Mouse (Mus musculus) stomach, postnatal 0 days (tissue): Measurements from ENCODE around the gene Cbx2. TPM values are rescaled to one million over a fixed set of nuclear protein-coding genes. Genes with fewer than 3 reads are reported as not detected.

Source experiments
- ATAC-seq: fragments of 200-750 bp; cut with Nextera tagmentation; 2 replicates; pipeline ENCODE4 v1.8.0; 2017; ENCODE audit not compliant: low FRiP score, low TSS enrichment
- DNase-seq: peaks from one replicate; pipeline ENCODE4 v3.0.0-alpha.2; 2016; ENCODE audit warnings: low spot score
- H3K27ac ChIP-seq: fragments of 300-500 bp; sonication (generic); replicated peaks from 2 replicates; pipeline ENCODE4 v1.5.1; 2014; ENCODE audit warnings: mild to moderate bottlenecking, control low read depth
- H3K27me3 ChIP-seq: fragments of 300-500 bp; sonication (generic); 2 replicates; pipeline ENCODE4 v1.6.1; 2014; ENCODE audit warnings: low read length; ENCODE audit not compliant: control insufficient read depth, insufficient read depth
- H3K36me3 ChIP-seq: fragments of 300-500 bp; sonication (generic); 2 replicates; pipeline ENCODE4 v1.6.1; 2014; ENCODE audit warnings: low read length, mixed read lengths; ENCODE audit not compliant: control insufficient read depth, insufficient read depth
- H3K4me1 ChIP-seq: fragments of 300-500 bp; sonication (generic); replicated peaks from 2 replicates; pipeline ENCODE4 v1.6.1; 2014; ENCODE audit warnings: antibody characterized with exemption; ENCODE audit not compliant: control insufficient read depth, insufficient read depth
- H3K4me2 ChIP-seq: fragments of 300-500 bp; sonication (generic); replicated peaks from 2 replicates; pipeline ENCODE4 v1.6.1; 2014; ENCODE audit warnings: low read depth, mild to moderate bottlenecking, control low read depth, moderate library complexity
- H3K4me3 ChIP-seq: fragments of 300-500 bp; sonication (generic); 2 replicates; pipeline ENCODE4 v1.5.1; 2014; ENCODE audit warnings: low read depth, low read length, control low read depth
- H3K9ac ChIP-seq: fragments of 300-500 bp; sonication (generic); 2 replicates; pipeline ENCODE4 v1.6.1; 2014; ENCODE audit warnings: mild to moderate bottlenecking, low read length, control low read depth, mixed read lengths
- H3K9me3 ChIP-seq: fragments of 300-500 bp; sonication (generic); 2 replicates; pipeline ENCODE4 v1.6.1; 2016; ENCODE audit warnings: low read length; ENCODE audit not compliant: control insufficient read depth
- CTCF ChIP-seq: IDR thresholded peaks from 2 replicates; pipeline ENCODE4 v1.5.1; 2016; ENCODE audit warnings: antibody characterized with exemption, low read depth, mild to moderate bottlenecking, moderate library complexity
- EP300 ChIP-seq: optimal IDR thresholded peaks from 2 replicates; pipeline ENCODE3; 2016; ENCODE audit warnings: antibody characterized with exemption
- WGBS: fragments of 180-500 bp; shearing (Covaris S2); extraction: QIAGEN DNeasy Blood & Tissue Kit; methylation state at CpG from one replicate; pipeline ENCODE4 v1.1.7; 2014; 5-methylcytosine and 5-hydroxymethylcytosine counted together
- polyA plus RNA-seq: library from polyadenylated mRNA; unstranded; fragments of >200 nt; fragmentation: Nextera tagmentation; extraction: Ambion mirVana; gene quantifications from 2 replicates; pipeline ENCODE4 v1.2.1, GENCODE M21; 2015

Gene Cbx2
- polyA plus RNA-seq, 1 experiment from 2014 or later = 5.3 TPM

- Histone ChIP-seq H3K27me3 (peaks cover 34% of the 10 kb centered on the region; the same call in 1 of the 2 replicates), H3K4me3 (no peak overlapping the region), H3K36me3 (no peaks in the 10 kb centered on the region), H3K9ac (no peak overlapping the region), H3K27ac (no peak overlapping the region), H3K4me1 (peaks cover 4% of the 10 kb centered on the region; the same call in 1 of the 2 replicates), H3K9me3 (no peaks in the 10 kb centered on the region), H3K4me2 (no peak overlapping the region)
- TF ChIP-seq CTCF (no peak), EP300 (no peak)
- WGBS = 5% methylated on average over 2 of the region's 2 CpGs
- ATAC-seq = no peak
- no peak for DNase-seq
Observed at GRCm38 (mm10) chr11:119050361-119050760, 27.6 kb downstream of the Cbx2 start.

- Histone ChIP-seq H3K27ac (no peak overlapping the region), H3K9ac (no peak overlapping the region), H3K36me3 (no peaks in the 10 kb centered on the region), H3K4me3 (no peak overlapping the region), H3K9me3 (no peaks in the 10 kb centered on the region), H3K4me1 (peaks cover 6% of the 10 kb centered on the region; the same call in 1 of the 2 replicates), H3K27me3 (peaks cover 28% of the 10 kb centered on the region; the same call in 1 of the 2 replicates), H3K4me2 (no peak overlapping the region)
- TF ChIP-seq EP300 = no peak
- no peak for TF ChIP-seq CTCF
- ATAC-seq = no peak
- no peak for DNase-seq
Observed at GRCm38 (mm10) chr11:119051426-119051825, 28.7 kb downstream of the Cbx2 start.

DNA sequence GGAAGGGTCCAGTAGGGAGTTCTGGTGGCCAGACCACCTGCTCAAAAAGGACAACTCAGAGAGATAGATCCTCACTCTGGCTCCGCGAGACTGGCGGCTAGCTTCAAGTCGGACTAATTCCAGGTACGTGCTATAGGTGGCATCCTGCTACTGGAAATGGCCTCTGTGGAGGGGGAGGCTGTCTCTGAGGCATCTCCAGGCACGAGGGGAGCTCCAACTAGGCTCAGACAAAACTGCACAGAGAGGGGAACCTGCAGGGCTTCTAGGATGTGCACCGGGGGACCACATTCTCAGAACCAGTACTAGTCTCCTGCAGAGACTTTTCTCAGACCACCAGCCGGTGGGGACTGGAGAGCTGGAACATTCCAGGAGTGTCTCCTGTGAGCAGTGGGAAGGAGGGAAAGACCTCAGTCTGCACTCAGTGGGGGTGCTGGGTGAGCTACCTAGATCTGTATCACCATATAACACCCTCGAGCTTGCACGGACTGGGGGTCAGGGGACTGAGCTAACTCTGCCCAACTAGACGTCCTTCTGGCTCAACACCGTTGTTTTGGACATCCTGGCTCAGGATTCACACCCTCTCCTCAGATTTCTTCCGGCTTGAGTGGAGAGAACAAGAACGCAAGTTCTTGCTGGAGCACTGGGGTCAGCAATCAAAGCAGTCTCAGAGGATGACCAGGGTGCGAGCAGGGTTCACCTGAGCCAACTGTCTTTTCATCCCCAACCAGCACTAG is 29.3 kb downstream of the Cbx2 start:
- H3K4me1 ChIP-seq = peaks cover 6% of the 10 kb centered on the region; the same call in 1 of the 2 replicates
- H3K27ac ChIP-seq = no peak overlapping the region
- H3K4me2 ChIP-seq = no peak overlapping the region
- H3K36me3 ChIP-seq = no peaks in the 10 kb centered on the region
- no peak overlapping the region for H3K9ac ChIP-seq
- ATAC-seq (no peak), DNase-seq (no peak)
- 9% methylated on average over 15 of the region's 15 CpGs for WGBS
- no peaks in the 10 kb centered on the region for H3K9me3 ChIP-seq
- no peak overlapping the region for H3K4me3 ChIP-seq
- TF ChIP-seq CTCF = peak; percentile 77
- TF ChIP-seq EP300 = no peak
- peaks cover 28% of the 10 kb centered on the region; the same call in 1 of the 2 replicates for H3K27me3 ChIP-seq

DNA sequence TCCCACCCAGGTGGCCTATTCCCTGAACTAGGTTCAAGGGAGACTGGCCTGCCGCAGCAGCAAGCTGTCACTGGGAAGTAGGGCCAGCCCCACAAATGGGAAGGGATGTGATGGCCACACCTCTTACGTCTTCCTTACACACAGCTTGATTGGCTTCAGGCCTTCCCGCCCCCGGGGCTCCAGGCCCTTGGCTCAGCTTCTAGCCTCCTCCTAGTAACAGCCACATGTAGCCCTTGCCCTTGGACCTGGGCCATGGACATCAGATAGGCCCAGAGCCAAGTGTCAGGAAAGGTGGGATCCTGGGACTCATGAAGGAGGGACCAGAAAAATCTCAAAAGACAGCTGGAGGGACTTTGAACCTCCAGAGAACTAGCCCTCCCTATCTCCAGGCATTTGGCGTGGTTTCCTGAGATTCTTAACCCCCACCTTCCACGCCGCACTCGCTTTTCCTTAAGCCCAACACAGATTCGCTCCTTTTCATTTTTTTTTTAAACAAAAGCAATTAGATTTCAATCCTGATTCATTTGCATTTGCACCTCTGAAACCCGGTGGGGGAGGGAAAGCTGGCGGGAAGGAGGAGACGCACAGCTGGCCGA is 30.0 kb downstream of the Cbx2 start:
- peak; percentile 79 for DNase-seq
- H3K9me3 ChIP-seq = no peaks in the 10 kb centered on the region
- H3K4me2 ChIP-seq = peak overlapping the region; percentile 60
- TF ChIP-seq EP300 (no peak), CTCF (no peak)
- H3K27me3 ChIP-seq = peaks cover 31% of the 10 kb centered on the region; the same call in 1 of the 2 replicates
- H3K9ac ChIP-seq = no peak overlapping the region
- 4% methylated on average over 13 of the region's 13 CpGs for WGBS
- peaks cover 10% of the 10 kb centered on the region; the same call in 1 of the 2 replicates for H3K4me1 ChIP-seq
- H3K4me3 ChIP-seq = peak overlapping the region; percentile 31
- peak; percentile 61 for ATAC-seq
- H3K27ac ChIP-seq = 0 out of 2 replicates have a peak overlapping the region, but pooled peaks have one; percentile 24
- no peaks in the 10 kb centered on the region for H3K36me3 ChIP-seq

GRCm38 (mm10) chr11:119053257-119053670 is 30.5 kb downstream of the Cbx2 start:
- H3K4me3 ChIP-seq = peak overlapping the region; percentile 31
- H3K9me3 ChIP-seq = no peaks in the 10 kb centered on the region
- H3K27ac ChIP-seq = no peak overlapping the region
- WGBS = under 1% methylated on average over 39 of the region's 42 CpGs
- DNase-seq = peak; percentile 91
- peak; percentile 84 for ATAC-seq
- H3K4me1 ChIP-seq = peaks cover 10% of the 10 kb centered on the region; the same call in 1 of the 2 replicates
- H3K4me2 ChIP-seq = peak overlapping the region; percentile 60
- no peak overlapping the region for H3K9ac ChIP-seq
- peak; percentile 62 for TF ChIP-seq CTCF
- no peak for TF ChIP-seq EP300
- H3K27me3 ChIP-seq = peaks cover 31% of the 10 kb centered on the region; the same call in 1 of the 2 replicates
- H3K36me3 ChIP-seq = no peaks in the 10 kb centered on the region
